Mouse (Mus musculus): ENCODE data around the gene Ppt2.
A peak's percentile ranks its signal among the peaks of the same experiment; 100 is the strongest.

DNA sequence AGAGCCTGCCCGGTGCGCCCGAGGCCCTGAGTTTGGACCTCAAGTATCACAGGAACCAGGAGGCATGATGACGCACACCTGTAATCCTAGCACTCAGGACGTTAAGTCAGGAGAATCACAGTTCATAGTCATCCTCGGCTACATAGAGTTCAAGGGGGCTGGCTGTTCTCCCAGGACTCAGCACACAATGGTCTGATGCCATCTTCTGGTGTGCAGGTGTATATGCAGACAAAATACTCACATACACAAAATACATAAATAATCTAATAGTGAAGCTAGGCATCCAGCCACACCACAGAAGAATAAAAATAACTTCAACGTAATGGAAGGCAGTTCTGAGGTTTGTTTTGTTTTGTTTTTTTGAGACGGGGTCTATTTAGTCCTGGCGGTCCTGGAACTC, 5.1 kb downstream of the Ppt2 start:
- TF ChIP-seq CTCF (conservative IDR thresholded peaks at IDR 0.05; ENCODE audit: insufficient read depth, insufficient read length, low read depth, low read length) (0 out of 2 replicates have a peak, but pooled peaks have one; percentile 18), POLR2A (IDR thresholded peaks at IDR 0.05; ENCODE audit: low read depth, low read length) (no peak)
